Mouse (Mus musculus) spleen, adult 2 months (tissue): ENCODE measurements around the gene Rsrc1. TPM values are rescaled to one million over a fixed set of nuclear protein-coding genes. Genes with fewer than 3 reads are reported as not detected.
A peak's percentile ranks its signal among the peaks of the same experiment; 100 is the strongest.
"Not testable (repeated sequence)": the region's sequence is repeated elsewhere in the genome, so short reads cannot be mapped to it uniquely, and the experiment has no call there.

Experiments used
- DNase-seq, 2 experiments: peaks; one replicate each; pipeline versions ENCODE4 v3.0.0 to v3.0.0-alpha.2; 2012 to 2021; ENCODE audit warnings: low spot score in 2 of 2, low read depth in 1 of 2
- H3K27ac ChIP-seq: fragments of 200-500 bp; 2 replicates; pipeline ENCODE4 v1.5.1; 2012; ENCODE audit warnings: low read length, inconsistent platforms; ENCODE audit not compliant: insufficient read depth
- H3K27me3 ChIP-seq: fragments of 200-500 bp; 2 replicates; pipeline ENCODE4 v1.6.1; 2012; ENCODE audit warnings: mild to moderate bottlenecking, moderate library complexity, low read length, inconsistent platforms; ENCODE audit not compliant: control insufficient read depth, insufficient read depth
- H3K36me3 ChIP-seq: fragments of 200-500 bp; 2 replicates; pipeline ENCODE4 v1.6.1; 2012; ENCODE audit warnings: mild to moderate bottlenecking, low read length, inconsistent platforms; ENCODE audit not compliant: control insufficient read depth, insufficient read depth
- H3K4me1 ChIP-seq: fragments of 200-500 bp; 2 replicates; pipeline ENCODE4 v1.6.1; 2011; ENCODE audit warnings: inconsistent platforms; ENCODE audit not compliant: control insufficient read depth, insufficient read depth, insufficient read length
- H3K4me3 ChIP-seq: fragments of 200-500 bp; 2 replicates; pipeline ENCODE4 v1.5.1; 2011; ENCODE audit warnings: mild to moderate bottlenecking, inconsistent platforms; ENCODE audit not compliant: insufficient read depth, insufficient read length; ENCODE audit errors: extremely low read depth
- CTCF ChIP-seq: fragments of 200-500 bp; IDR thresholded peaks from 2 replicates; pipeline ENCODE4 v1.5.1; 2011; ENCODE audit warnings: mild to moderate bottlenecking, inconsistent platforms; ENCODE audit not compliant: insufficient read depth, insufficient read length, insufficient replicate concordance; ENCODE audit errors: extremely low read depth
- POLR2A ChIP-seq: fragments of 200-500 bp; IDR thresholded peaks from 2 replicates; pipeline ENCODE4 v1.6.1; 2011; ENCODE audit warnings: low read depth, low read length, inconsistent platforms
- WGBS: fragments of 180-500 bp; shearing (Covaris S2); methylation state at CpG from one replicate; pipeline ENCODE4 v1.1.7; 2018; 5-methylcytosine and 5-hydroxymethylcytosine counted together
- polyA plus RNA-seq: library from polyadenylated mRNA; depleted of rRNA; stranded (reverse); fragments of >200 nt; gene quantifications from 2 replicates; pipeline ENCODE4 v1.2.3, GENCODE M21; 2012

Rsrc1 gene
- polyA plus RNA-seq, 1 experiment: 2.1 TPM

- H3K27ac ChIP-seq: no peak overlapping the region
- no peak for TF ChIP-seq POLR2A
- TF ChIP-seq CTCF: no peak
- DNase-seq: no peak
- WGBS: 94% methylated on average over 3 of the region's 3 CpGs
- no peaks in the 10 kb centered on the region for H3K36me3 ChIP-seq
- no peaks in the 10 kb centered on the region for H3K27me3 ChIP-seq
- H3K4me3 ChIP-seq: no peak overlapping the region
- no peaks in the 10 kb centered on the region for H3K4me1 ChIP-seq
These were observed 166.1 kb downstream of the Rsrc1 start for GRCm38 (mm10) chr3:67147246-67147645.

DNA sequence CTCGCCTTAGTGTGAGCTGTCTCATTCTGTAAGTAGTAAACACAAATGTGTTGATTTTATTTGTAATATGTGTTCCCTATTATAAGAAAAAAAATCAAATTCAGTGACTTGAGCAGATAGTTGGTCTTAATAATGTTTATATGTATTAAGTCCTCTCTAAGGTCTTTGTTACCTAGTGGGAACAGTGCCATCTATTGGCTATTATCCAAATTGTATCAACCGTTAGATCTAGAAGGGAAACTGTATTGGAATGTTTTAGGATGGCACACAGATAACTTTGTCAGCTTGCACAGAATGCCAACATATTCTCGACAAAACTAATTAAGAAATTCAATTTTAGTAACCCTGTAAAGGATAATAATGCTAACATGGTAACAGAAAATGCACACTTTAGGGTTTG lies 216.0 kb downstream of the Rsrc1 start:
- TF ChIP-seq CTCF: no peak
- TF ChIP-seq POLR2A: no peak
- H3K4me1 ChIP-seq: no peaks in the 10 kb centered on the region
- H3K27ac ChIP-seq: no peak overlapping the region
- WGBS: 59% methylated on average over 3 of the region's 3 CpGs
- DNase-seq: peak in 1 of 2 experiments; percentile 1
- no peak overlapping the region for H3K4me3 ChIP-seq
- H3K36me3 ChIP-seq: no peaks in the 10 kb centered on the region
- no peaks in the 10 kb centered on the region for H3K27me3 ChIP-seq

- Histone ChIP-seq H3K27ac (no peak overlapping the region), H3K27me3 (no peaks in the 10 kb centered on the region), H3K4me1 (no peaks in the 10 kb centered on the region), H3K4me3 (no peak overlapping the region), H3K36me3 (no peaks in the 10 kb centered on the region)
- no peak for DNase-seq
- TF ChIP-seq CTCF (no peak), POLR2A (no peak)
- 88% methylated on average over 1 of the region's 1 CpGs for WGBS
These were observed 231.9 kb downstream of the Rsrc1 start for GRCm38 (mm10) chr3:67213047-67213457.

- Histone ChIP-seq H3K36me3 (no peaks in the 10 kb centered on the region), H3K27ac (no peak overlapping the region), H3K4me1 (no peaks in the 10 kb centered on the region), H3K27me3 (no peaks in the 10 kb centered on the region), H3K4me3 (no peak overlapping the region)
- no peak for TF ChIP-seq CTCF
- TF ChIP-seq POLR2A: no peak
- no peak for DNase-seq
- WGBS: 83% methylated on average over 3 of the region's 3 CpGs
These were observed 251.5 kb downstream of the Rsrc1 start for GRCm38 (mm10) chr3:67232617-67233241.

DNA sequence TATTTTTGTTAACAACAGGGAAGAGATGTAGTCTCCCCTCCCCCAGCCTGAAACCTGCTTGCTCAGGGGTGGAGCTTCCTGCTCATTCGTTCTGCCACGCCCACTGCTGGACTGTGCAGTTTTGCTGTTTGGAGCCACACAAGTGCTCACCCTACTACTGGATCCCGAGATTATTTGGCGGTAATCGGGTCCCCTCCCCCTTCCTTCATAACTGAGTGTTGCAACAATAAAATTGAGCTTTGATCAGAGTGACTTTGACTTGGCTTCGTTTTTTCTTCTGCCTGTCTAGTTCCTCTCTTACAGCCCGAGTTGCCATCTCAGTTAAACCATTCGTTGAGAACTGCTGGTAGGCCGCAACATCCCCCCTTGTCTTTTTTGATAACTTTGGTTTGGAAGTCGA lies 261.3 kb downstream of the Rsrc1 start:
- not testable (repeated sequence) for DNase-seq, H3K4me3 ChIP-seq, H3K4me1 ChIP-seq, H3K36me3 ChIP-seq, H3K27me3 ChIP-seq, H3K27ac ChIP-seq
- WGBS: 89% methylated on average over 10 of the region's 10 CpGs

DNA sequence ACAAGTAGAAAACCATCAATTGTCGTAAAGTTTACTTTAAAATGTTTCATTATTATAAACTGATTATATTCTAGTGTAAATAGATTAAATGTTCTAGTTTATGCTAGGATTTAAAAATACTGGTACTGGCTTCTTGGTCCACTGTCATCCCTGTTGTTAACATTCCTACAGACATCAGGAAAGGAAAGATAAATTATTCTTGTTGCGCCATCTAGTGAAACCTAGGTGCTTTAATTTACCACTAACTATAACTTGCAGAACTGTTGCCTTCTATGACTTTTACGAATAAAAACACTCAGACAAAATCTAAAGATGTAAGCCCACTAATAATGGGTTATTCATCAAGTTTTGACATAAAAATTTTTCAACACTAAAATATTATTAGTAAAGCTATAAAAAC lies 286.3 kb downstream of the Rsrc1 start:
- no peak for DNase-seq
- no peaks in the 10 kb centered on the region for H3K27me3 ChIP-seq
- 88% methylated on average over 3 of the region's 3 CpGs for WGBS
- TF ChIP-seq POLR2A (no peak), CTCF (no peak)
- no peak overlapping the region for H3K4me3 ChIP-seq
- no peaks in the 10 kb centered on the region for H3K4me1 ChIP-seq
- no peak overlapping the region for H3K27ac ChIP-seq
- H3K36me3 ChIP-seq: no peaks in the 10 kb centered on the region

- Histone ChIP-seq H3K27ac (no peak overlapping the region), H3K4me1 (no peaks in the 10 kb centered on the region), H3K27me3 (no peaks in the 10 kb centered on the region), H3K36me3 (no peaks in the 10 kb centered on the region), H3K4me3 (no peak overlapping the region)
- 94% methylated on average over 4 of the region's 4 CpGs for WGBS
- TF ChIP-seq POLR2A: no peak
- TF ChIP-seq CTCF: no peak
- DNase-seq: no peak
These were observed 298.6 kb downstream of the Rsrc1 start for GRCm38 (mm10) chr3:67279781-67280180.
